Mouse (Mus musculus) testis, adult 2 months (tissue): Measurements from ENCODE around the gene Slc24a5. TPM values are rescaled to one million over a fixed set of nuclear protein-coding genes. Genes with fewer than 3 reads are reported as not detected.
"Not testable (repeated sequence)": the region's sequence is repeated elsewhere in the genome, so short reads cannot be mapped to it uniquely, and the experiment has no call there.

Source experiments
- H3K27ac ChIP-seq: fragments of 200-500 bp; 2 replicates; pipeline ENCODE4 v1.5.1; 2012; ENCODE audit warnings: low read depth, low read length; ENCODE audit not compliant: control insufficient read depth, insufficient read depth
- H3K27me3 ChIP-seq: fragments of 200-500 bp; 2 replicates; pipeline ENCODE4 v1.6.1; 2012; ENCODE audit warnings: mild to moderate bottlenecking, low read length, moderate library complexity; ENCODE audit not compliant: control insufficient read depth, insufficient read depth
- H3K36me3 ChIP-seq: fragments of 200-500 bp; 2 replicates; pipeline ENCODE4 v1.6.1; 2012; ENCODE audit warnings: mild to moderate bottlenecking, low read length; ENCODE audit not compliant: control insufficient read depth, insufficient read depth
- H3K4me1 ChIP-seq: fragments of 200-500 bp; 2 replicates; pipeline ENCODE4 v1.6.1; 2012; ENCODE audit warnings: low read length; ENCODE audit not compliant: control insufficient read depth, insufficient read depth
- H3K4me3 ChIP-seq: fragments of 200-500 bp; 2 replicates; pipeline ENCODE4 v1.5.1; 2012; ENCODE audit warnings: low read depth, mild to moderate bottlenecking, low read length, moderate library complexity, mixed read lengths; ENCODE audit not compliant: control insufficient read depth
- CTCF ChIP-seq: fragments of 200-500 bp; IDR thresholded peaks from 2 replicates; pipeline ENCODE4 v1.5.1; 2012; ENCODE audit warnings: low read depth, mild to moderate bottlenecking, inconsistent platforms, low read length, moderate library complexity; ENCODE audit not compliant: control insufficient read depth, insufficient read depth, insufficient replicate concordance
- POLR2A ChIP-seq: fragments of 200-500 bp; IDR thresholded peaks from 2 replicates; pipeline ENCODE4 v1.6.1; 2012; ENCODE audit warnings: low read depth, mild to moderate bottlenecking, inconsistent platforms, low read length, moderate library complexity; ENCODE audit not compliant: control insufficient read depth
- polyA plus RNA-seq: library from polyadenylated mRNA; depleted of rRNA; stranded (reverse); fragments of >200 nt; gene quantifications from 2 replicates; pipeline ENCODE4 v1.2.3, GENCODE M21; 2012

Gene Slc24a5
- polyA plus RNA-seq, 1 experiment, result 0.19 TPM

- Histone ChIP-seq H3K4me3 (peak overlapping the region; percentile 35; the same call in 1 of the 2 replicates), H3K36me3 (no peaks in the 10 kb centered on the region), H3K27me3 (no peaks in the 10 kb centered on the region), H3K27ac (no peak overlapping the region), H3K4me1 (peaks cover 3% of the 10 kb centered on the region)
- TF ChIP-seq POLR2A (no peak), CTCF (no peak)
These were observed 5.3 kb downstream of the Slc24a5 start for GRCm38 (mm10) chr2:125073056-125073780.

DNA sequence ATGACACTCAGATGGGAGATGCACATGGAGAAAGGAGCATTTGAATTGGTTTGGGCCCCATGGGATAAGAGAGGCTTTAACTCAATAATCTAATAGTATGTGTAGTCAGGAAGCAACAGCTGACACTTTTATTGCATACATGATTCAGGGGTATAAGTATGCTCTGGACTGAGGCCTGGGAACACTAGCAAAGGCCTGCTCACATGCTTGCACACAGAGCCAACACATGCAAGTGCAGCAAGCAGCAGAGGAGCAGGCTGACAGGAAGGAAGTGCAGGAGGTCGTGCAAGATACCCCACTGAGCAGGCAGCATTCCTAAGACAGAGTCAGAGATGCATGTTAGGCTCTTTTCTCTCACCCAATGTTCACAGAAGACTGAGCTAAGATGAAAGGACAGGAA, 16.0 kb downstream of the Slc24a5 start:
- Histone ChIP-seq H3K4me1 (no peaks in the 10 kb centered on the region), H3K27me3 (no peaks in the 10 kb centered on the region), H3K27ac (no peak overlapping the region), H3K36me3 (no peaks in the 10 kb centered on the region; the same call in 1 of the 2 replicates), H3K4me3 (no peak overlapping the region)
- TF ChIP-seq POLR2A (no peak), CTCF (no peak)

- no peaks in the 10 kb centered on the region for H3K27me3 ChIP-seq
- no peaks in the 10 kb centered on the region for H3K4me1 ChIP-seq
- no peak overlapping the region for H3K27ac ChIP-seq
- H3K36me3 ChIP-seq, result no peaks in the 10 kb centered on the region; the same call in 1 of the 2 replicates
- TF ChIP-seq POLR2A (no peak), CTCF (no peak)
- H3K4me3 ChIP-seq, result no peak overlapping the region
These were observed 20.8 kb downstream of the Slc24a5 start for GRCm38 (mm10) chr2:125088757-125089156.

DNA sequence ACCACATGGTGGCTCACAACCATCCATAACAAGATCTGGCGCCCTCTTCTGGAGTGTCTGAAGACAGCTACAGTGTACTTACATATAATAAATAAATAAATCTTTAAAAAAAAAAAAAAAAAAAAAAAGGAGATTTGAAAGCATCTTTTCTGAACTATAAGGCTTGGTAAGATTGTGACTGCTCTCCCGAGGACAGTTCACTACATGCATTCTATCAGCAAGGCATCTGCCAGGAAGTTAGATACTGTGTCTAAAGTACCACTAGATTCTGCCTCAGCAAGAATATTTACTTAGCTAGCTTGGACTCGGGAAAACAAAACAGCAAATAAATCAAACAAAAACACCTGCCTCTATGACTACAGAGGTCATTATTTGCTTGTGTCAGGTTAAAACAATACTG, 24.2 kb downstream of the Slc24a5 start:
- H3K4me1 ChIP-seq, H3K36me3 ChIP-seq, H3K27me3 ChIP-seq, H3K4me3 ChIP-seq, H3K27ac ChIP-seq: not testable (repeated sequence)

DNA sequence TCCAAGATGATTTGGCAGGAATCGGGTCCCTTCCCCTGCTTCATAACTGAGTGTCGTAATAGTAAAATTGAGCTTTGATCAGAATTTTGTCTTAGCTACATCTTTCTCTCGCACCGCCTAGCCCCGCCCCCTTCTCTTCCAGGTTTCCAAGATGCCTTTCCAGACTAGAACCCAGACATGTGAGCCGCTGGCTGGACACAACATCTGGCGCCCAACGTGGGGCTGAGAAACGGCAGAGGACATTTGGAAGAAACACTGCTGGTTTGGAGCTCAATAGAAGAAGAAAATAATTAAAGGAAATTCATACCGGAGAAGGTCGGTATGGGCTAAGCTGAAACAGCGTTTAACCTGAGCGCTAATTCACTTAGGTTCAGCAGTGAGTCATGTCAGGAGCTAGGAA, 36.6 kb downstream of the Slc24a5 start:
- not testable (repeated sequence) for H3K36me3 ChIP-seq, H3K27ac ChIP-seq, H3K4me3 ChIP-seq, H3K27me3 ChIP-seq, H3K4me1 ChIP-seq

DNA sequence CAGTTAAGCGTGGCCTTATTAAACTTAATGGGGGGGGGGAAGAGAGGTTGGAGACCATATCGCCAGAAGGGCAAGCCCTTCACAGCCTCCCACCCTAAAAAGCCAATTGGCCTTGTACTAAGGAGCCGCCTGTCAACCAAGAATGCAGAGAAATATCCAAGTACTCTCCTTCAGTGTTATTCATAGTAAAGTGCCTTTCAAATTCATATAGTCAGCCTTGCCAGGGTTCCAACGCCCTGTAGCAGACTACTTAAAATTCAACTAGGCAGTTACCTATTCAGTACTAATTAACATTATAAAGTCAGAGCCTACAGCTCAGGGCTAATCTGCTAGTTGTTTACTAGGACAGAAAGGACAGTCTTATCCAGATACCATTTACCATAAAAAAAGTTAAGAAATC, 38.6 kb downstream of the Slc24a5 start:
- H3K27me3 ChIP-seq, H3K4me1 ChIP-seq, H3K27ac ChIP-seq, H3K4me3 ChIP-seq, H3K36me3 ChIP-seq: not testable (repeated sequence)

DNA sequence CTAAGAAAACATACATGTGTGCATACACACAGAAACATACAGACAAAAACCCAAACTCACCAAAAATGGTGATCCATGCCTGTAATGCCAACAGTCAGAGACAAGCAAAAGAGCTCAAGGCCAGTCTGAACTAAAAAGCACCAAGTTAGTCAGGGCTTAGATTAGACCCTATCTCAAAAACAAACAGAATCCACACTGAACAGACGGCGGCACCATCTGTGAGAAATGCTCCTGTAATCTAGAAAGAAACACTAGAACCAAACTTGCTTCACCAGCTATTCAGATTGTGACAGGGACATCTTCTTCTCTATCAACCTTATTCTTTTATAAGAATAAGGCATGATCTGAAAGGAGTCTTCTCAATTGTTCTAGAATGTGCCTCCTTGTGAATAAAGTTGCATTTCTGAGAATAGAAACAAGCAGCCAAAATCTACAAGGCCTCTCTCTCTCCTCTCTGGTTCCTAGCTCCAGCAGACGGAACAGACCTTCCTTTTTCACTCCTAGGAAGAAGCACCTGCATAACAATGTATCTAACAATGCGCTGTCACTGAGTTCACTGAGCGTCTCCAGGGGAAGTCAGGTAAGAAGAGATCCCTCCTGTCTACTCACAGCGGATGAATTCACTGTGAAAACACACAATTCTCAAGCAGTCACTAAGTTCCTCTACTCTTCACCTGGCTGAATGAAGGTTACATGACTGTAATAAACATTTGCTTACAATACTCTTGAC, 51.6 kb downstream of the Slc24a5 start:
- Histone ChIP-seq H3K27ac (no peak overlapping the region), H3K4me3 (no peak overlapping the region), H3K36me3 (no peaks in the 10 kb centered on the region), H3K4me1 (peaks cover 4% of the 10 kb centered on the region; the same call in 1 of the 2 replicates), H3K27me3 (no peaks in the 10 kb centered on the region)
- no peak for TF ChIP-seq CTCF
- TF ChIP-seq POLR2A, result no peak

DNA sequence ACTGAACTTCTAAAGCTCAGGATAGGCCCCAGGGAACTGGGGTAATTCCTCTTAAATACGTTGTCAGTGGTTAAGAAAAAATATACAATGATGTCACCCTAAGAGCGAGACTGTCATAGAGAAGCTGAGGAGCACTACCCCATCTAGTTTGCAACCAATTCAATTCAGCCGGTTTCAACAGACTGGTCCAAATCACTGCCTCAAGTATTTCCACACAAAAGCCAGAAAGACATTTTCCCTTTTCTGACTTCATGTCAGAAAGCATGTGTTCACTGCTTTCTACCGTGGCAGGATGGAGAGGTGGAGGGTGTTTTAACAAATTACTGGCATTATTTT, 54.3 kb downstream of the Slc24a5 start:
- Histone ChIP-seq H3K4me1 (peaks cover 4% of the 10 kb centered on the region; the same call in 1 of the 2 replicates), H3K36me3 (no peaks in the 10 kb centered on the region), H3K27ac (peak overlapping the region; percentile 68; the same call in 1 of the 2 replicates), H3K27me3 (no peaks in the 10 kb centered on the region), H3K4me3 (peak overlapping the region; percentile 87)
- TF ChIP-seq POLR2A (no peak), CTCF (no peak)
